Mouse (Mus musculus): Measurements from ENCODE around the gene Nxph3. TPM values are rescaled to one million over a fixed set of nuclear protein-coding genes. Genes with fewer than 3 reads are reported as not detected.

The Nxph3 gene
- polyA plus RNA-seq, 1 experiment from 2014 or later: 1.1 TPM

- H3K9ac ChIP-seq (replicated peaks; ENCODE audit: low read depth, low read length): peak overlapping the region; percentile 30; the same call in 1 of the 2 replicates
- H3K36me3 ChIP-seq (ENCODE audit: control insufficient read depth, insufficient read depth, low read length): no peaks in the 10 kb centered on the region
- peak overlapping the region; percentile 55 for H3K4me3 ChIP-seq (ENCODE audit: low read depth, low read length)
- peaks cover 17% of the 10 kb centered on the region; the same call in 1 of the 2 replicates for H3K27me3 ChIP-seq (ENCODE audit: control insufficient read depth, insufficient read depth, low read length)
- H3K27ac ChIP-seq (ENCODE audit: low read length): no peak overlapping the region
- no peak for ATAC-seq (ENCODE audit: insufficient number of reproducible peaks, insufficient read depth, low FRiP score, low read depth)
- peaks cover 12% of the 10 kb centered on the region; the same call in 1 of the 2 replicates for H3K4me1 ChIP-seq (ENCODE audit: control insufficient read depth, insufficient read depth, low read length)
- WGBS: under 1% methylated on average over 64 of the region's 66 CpGs
- H3K4me2 ChIP-seq (replicated peaks; ENCODE audit: low read depth, low read length): peak overlapping the region; percentile 95
- H3K9me3 ChIP-seq (ENCODE audit: control insufficient read depth, low read depth, low read length): no peaks in the 10 kb centered on the region
Observed at GRCm38 (mm10) chr11:95513461-95514297, 691 bp downstream of the Nxph3 start.

DNA sequence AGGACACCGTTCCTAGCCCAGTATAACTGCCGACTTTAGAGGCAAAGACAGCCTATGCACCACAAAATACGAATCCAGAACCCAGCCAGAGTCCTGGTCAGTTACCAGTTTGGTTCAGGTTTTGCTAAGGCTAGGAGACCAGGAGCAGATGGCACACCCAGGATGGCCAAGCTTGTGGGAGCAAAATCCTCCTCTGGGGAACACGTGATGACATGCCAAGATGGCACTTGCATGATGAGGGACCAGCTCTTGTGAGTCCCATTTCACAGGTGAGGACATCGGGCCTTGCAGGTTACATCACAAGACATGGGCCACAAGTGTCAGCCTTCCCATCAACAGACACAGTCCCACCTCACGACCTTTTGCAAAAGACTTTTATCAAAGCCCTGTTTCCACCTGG is 2.0 kb downstream of the Nxph3 start:
- peaks cover 18% of the 10 kb centered on the region; the same call in 1 of the 2 replicates for H3K4me1 ChIP-seq (ENCODE audit: control insufficient read depth, insufficient read depth, low read length)
- WGBS: 76% methylated on average over 6 of the region's 6 CpGs

DNA sequence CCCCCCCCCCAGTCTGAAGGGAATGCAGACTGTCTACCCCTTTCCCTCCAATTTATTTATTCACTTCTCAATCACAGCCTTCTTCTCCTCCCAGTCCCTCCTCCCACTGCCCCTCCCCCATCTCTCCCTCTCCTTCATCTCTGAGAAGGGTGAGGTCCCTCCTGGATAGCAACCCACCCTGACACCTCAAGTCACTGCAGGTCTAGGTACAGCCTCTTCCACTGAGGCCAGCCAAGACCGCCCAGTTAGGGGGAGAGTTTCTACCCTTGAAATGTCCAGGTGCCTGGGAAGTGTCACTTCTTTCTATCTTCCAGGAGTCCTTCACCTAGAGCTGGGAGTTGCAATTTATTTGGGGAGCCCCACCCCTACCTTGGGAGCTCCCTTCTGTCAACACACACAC is 2.5 kb downstream of the Nxph3 start:
- no peak for ATAC-seq (ENCODE audit: insufficient number of reproducible peaks, insufficient read depth, low FRiP score, low read depth)
- WGBS: 91% methylated on average over 1 of the region's 1 CpGs
- Histone ChIP-seq H3K27ac (ENCODE audit: low read length) (no peak overlapping the region), H3K4me2 (replicated peaks; ENCODE audit: low read depth, low read length) (no peak overlapping the region), H3K4me1 (ENCODE audit: control insufficient read depth, insufficient read depth, low read length) (peaks cover 18% of the 10 kb centered on the region; the same call in 1 of the 2 replicates), H3K27me3 (ENCODE audit: control insufficient read depth, insufficient read depth, low read length) (peaks cover 17% of the 10 kb centered on the region; the same call in 1 of the 2 replicates), H3K9me3 (ENCODE audit: control insufficient read depth, low read depth, low read length) (no peaks in the 10 kb centered on the region), H3K4me3 (ENCODE audit: low read depth, low read length) (no peak overlapping the region), H3K36me3 (ENCODE audit: control insufficient read depth, insufficient read depth, low read length) (no peaks in the 10 kb centered on the region), H3K9ac (replicated peaks; ENCODE audit: low read depth, low read length) (no peak overlapping the region)

More for the DNA sequence above, 2.0 kb downstream of the Nxph3 start:
- H3K27me3 ChIP-seq (ENCODE audit: control insufficient read depth, insufficient read depth, low read length): peaks cover 17% of the 10 kb centered on the region; the same call in 1 of the 2 replicates
- ATAC-seq (ENCODE audit: insufficient number of reproducible peaks, insufficient read depth, low FRiP score, low read depth): no peak
- no peak overlapping the region for H3K27ac ChIP-seq (ENCODE audit: low read length)
- no peak overlapping the region for H3K9ac ChIP-seq (replicated peaks; ENCODE audit: low read depth, low read length)
- no peaks in the 10 kb centered on the region for H3K36me3 ChIP-seq (ENCODE audit: control insufficient read depth, insufficient read depth, low read length)
- no peak overlapping the region for H3K4me2 ChIP-seq (replicated peaks; ENCODE audit: low read depth, low read length)
- no peak overlapping the region for H3K4me3 ChIP-seq (ENCODE audit: low read depth, low read length)
- no peaks in the 10 kb centered on the region for H3K9me3 ChIP-seq (ENCODE audit: control insufficient read depth, low read depth, low read length)

- H3K27me3 ChIP-seq (ENCODE audit: control insufficient read depth, insufficient read depth, low read length): peaks cover 17% of the 10 kb centered on the region; the same call in 1 of the 2 replicates
- no peak for ATAC-seq (ENCODE audit: insufficient number of reproducible peaks, insufficient read depth, low FRiP score, low read depth)
- H3K27ac ChIP-seq (ENCODE audit: low read length): no peak overlapping the region
- H3K4me3 ChIP-seq (ENCODE audit: low read depth, low read length): no peak overlapping the region
- H3K36me3 ChIP-seq (ENCODE audit: control insufficient read depth, insufficient read depth, low read length): no peaks in the 10 kb centered on the region
- no peak overlapping the region for H3K9ac ChIP-seq (replicated peaks; ENCODE audit: low read depth, low read length)
- 86% methylated on average over 12 of the region's 12 CpGs for whole genome bisulfite sequencing
- H3K4me2 ChIP-seq (replicated peaks; ENCODE audit: low read depth, low read length): no peak overlapping the region
- H3K9me3 ChIP-seq (ENCODE audit: control insufficient read depth, low read depth, low read length): no peaks in the 10 kb centered on the region
- H3K4me1 ChIP-seq (ENCODE audit: control insufficient read depth, insufficient read depth, low read length): peaks cover 18% of the 10 kb centered on the region; the same call in 1 of the 2 replicates
Observed at GRCm38 (mm10) chr11:95510631-95511030, 3.7 kb downstream of the Nxph3 start.

GRCm38 (mm10) chr11:95509126-95509717 is 5.1 kb downstream of the Nxph3 start:
- WGBS: 73% methylated on average over 6 of the region's 6 CpGs
- Histone ChIP-seq H3K9me3 (ENCODE audit: control insufficient read depth, low read depth, low read length) (no peaks in the 10 kb centered on the region), H3K4me3 (ENCODE audit: low read depth, low read length) (no peak overlapping the region), H3K4me1 (ENCODE audit: control insufficient read depth, insufficient read depth, low read length) (peaks cover 11% of the 10 kb centered on the region; the same call in 1 of the 2 replicates), H3K9ac (replicated peaks; ENCODE audit: low read depth, low read length) (no peak overlapping the region), H3K27me3 (ENCODE audit: control insufficient read depth, insufficient read depth, low read length) (peaks cover 14% of the 10 kb centered on the region; the same call in 1 of the 2 replicates), H3K4me2 (replicated peaks; ENCODE audit: low read depth, low read length) (no peak overlapping the region), H3K36me3 (ENCODE audit: control insufficient read depth, insufficient read depth, low read length) (no peaks in the 10 kb centered on the region), H3K27ac (ENCODE audit: low read length) (no peak overlapping the region)
- ATAC-seq (ENCODE audit: insufficient number of reproducible peaks, insufficient read depth, low FRiP score, low read depth): no peak

DNA sequence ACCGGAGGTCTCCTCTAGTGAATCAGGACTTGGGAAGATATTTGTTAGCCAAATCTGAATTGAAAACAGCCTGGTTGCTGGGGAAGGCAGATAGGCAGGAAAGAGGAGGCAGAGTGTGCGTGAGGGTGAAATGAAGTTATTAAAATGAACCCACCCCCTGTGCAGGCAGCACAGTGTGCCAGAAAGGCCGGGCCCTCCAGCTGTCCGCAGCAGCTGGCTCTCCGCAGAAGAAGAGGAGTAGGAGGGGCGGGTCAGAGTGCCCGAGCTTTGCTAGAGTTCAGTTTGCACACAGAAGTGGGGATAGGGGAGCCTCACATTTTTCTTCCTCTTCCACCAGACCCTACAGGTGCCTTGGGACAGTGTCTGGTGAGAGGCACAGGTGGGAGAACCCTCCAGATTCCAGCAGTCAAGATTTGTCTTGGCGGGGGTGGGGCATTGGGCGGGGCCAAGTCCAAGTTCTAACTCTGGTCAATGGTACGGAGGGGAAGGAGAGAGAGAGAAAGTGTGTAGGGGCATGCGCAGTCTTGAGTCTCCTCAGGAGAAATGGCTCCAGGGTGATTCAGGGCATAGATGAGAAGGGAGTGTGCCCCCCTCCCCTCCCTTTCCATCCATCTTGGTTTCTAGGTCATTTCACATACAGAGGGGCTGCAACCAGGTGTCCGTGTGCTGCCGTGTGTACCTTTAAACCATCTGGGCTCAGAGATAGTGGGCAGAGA is 6.0 kb downstream of the Nxph3 start:
- H3K36me3 ChIP-seq (ENCODE audit: control insufficient read depth, insufficient read depth, low read length): no peaks in the 10 kb centered on the region
- 35% methylated on average over 13 of the region's 13 CpGs for WGBS
- no peak overlapping the region for H3K9ac ChIP-seq (replicated peaks; ENCODE audit: low read depth, low read length)
- peak overlapping the region; percentile 14 for H3K4me2 ChIP-seq (replicated peaks; ENCODE audit: low read depth, low read length)
- H3K4me3 ChIP-seq (ENCODE audit: low read depth, low read length): no peak overlapping the region
- peaks cover 11% of the 10 kb centered on the region; the same call in 1 of the 2 replicates for H3K4me1 ChIP-seq (ENCODE audit: control insufficient read depth, insufficient read depth, low read length)
- no peak overlapping the region for H3K27ac ChIP-seq (ENCODE audit: low read length)
- 0 out of 2 replicates have a peak, but pooled peaks have one; percentile 15 for ATAC-seq (ENCODE audit: insufficient number of reproducible peaks, insufficient read depth, low FRiP score, low read depth)
- H3K9me3 ChIP-seq (ENCODE audit: control insufficient read depth, low read depth, low read length): no peaks in the 10 kb centered on the region
- 0 out of 2 replicates have a peak, but pooled peaks cover 9% of the 10 kb centered on the region for H3K27me3 ChIP-seq (ENCODE audit: control insufficient read depth, insufficient read depth, low read length)

DNA sequence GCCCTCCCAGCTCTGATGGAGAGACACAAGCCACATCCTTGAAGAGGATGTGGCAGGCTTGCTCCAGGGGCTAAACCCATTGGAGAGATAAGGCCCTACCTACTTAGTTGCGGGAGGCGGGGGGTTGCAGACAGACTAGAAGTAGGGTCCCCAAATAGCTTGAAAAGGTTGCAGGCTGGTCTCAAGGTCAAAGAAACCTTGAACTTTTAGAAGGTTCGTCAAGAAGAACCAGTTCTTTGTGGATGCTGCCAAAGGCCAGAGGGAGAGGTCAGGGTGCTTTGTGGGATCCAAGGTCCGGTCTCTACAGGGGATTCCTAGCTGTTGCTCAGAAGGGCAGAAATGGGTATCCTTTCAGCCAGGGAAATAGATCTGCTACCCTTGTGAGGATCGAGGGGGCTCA is 6.6 kb downstream of the Nxph3 start:
- ATAC-seq (ENCODE audit: insufficient number of reproducible peaks, insufficient read depth, low FRiP score, low read depth): no peak
- H3K9me3 ChIP-seq (ENCODE audit: control insufficient read depth, low read depth, low read length): no peaks in the 10 kb centered on the region
- H3K9ac ChIP-seq (replicated peaks; ENCODE audit: low read depth, low read length): no peak overlapping the region
- H3K4me2 ChIP-seq (replicated peaks; ENCODE audit: low read depth, low read length): no peak overlapping the region
- H3K27ac ChIP-seq (ENCODE audit: low read length): no peak overlapping the region
- H3K4me1 ChIP-seq (ENCODE audit: control insufficient read depth, insufficient read depth, low read length): peaks cover 9% of the 10 kb centered on the region; the same call in 1 of the 2 replicates
- 0 out of 2 replicates have a peak, but pooled peaks cover 4% of the 10 kb centered on the region for H3K27me3 ChIP-seq (ENCODE audit: control insufficient read depth, insufficient read depth, low read length)
- no peaks in the 10 kb centered on the region for H3K36me3 ChIP-seq (ENCODE audit: control insufficient read depth, insufficient read depth, low read length)
- H3K4me3 ChIP-seq (ENCODE audit: low read depth, low read length): no peak overlapping the region
- 69% methylated on average over 5 of the region's 5 CpGs for WGBS
